Mouse (Mus musculus): ENCODE measurements around the gene Nr0b2. TPM values are rescaled to one million over a fixed set of nuclear protein-coding genes. Genes with fewer than 3 reads are reported as not detected.

Gene Nr0b2
- polyA plus RNA-seq, 1 experiment: not detected

DNA sequence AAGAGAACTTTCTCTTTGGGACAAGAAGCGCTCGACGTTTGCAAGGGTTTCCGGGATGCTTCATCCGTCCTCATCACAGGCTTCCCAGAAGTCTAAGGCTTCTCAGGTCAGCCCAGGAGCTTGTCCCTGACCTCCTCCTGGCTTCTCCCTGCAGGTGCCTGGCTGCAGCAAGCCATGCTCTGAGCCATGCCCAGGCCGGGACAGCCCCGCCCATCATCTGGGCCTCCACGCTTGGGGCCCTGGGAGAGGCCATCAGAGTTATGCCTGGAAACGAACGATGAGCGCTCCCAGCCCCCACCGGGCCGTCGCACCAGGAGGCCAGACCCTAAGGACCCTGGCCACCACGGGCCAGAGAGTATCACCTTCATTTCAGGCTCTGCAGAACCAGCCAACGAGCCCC, 25.4 kb upstream of the Nr0b2 start:
- Histone ChIP-seq H3K4me3 (ENCODE audit: insufficient read depth, poor library complexity, severe bottlenecking) (no peak overlapping the region), H3ac (ENCODE audit: control insufficient read depth, insufficient read length, low read depth) (no peak overlapping the region), H3K79me3 (ENCODE audit: low read depth) (no peaks in the 10 kb centered on the region), H3K36me3 (ENCODE audit: control insufficient read depth, insufficient read depth) (peaks cover 21% of the 10 kb centered on the region), H3K27me3 (ENCODE audit: control insufficient read depth, insufficient read depth, insufficient read length) (no peaks in the 10 kb centered on the region), H3K79me2 (ENCODE audit: control insufficient read depth, insufficient read depth) (no peaks in the 10 kb centered on the region)
- TF ChIP-seq USF1 (IDR thresholded peaks at IDR 0.05; ENCODE audit: low read depth): no peak
- no peak for TF ChIP-seq MYOD1 (IDR thresholded peaks at IDR 0.05; ENCODE audit: control insufficient read depth, insufficient read length, low read depth)
- TF ChIP-seq MAX (IDR thresholded peaks at IDR 0.05): no peak
- no peak for TF ChIP-seq MYOG (IDR thresholded peaks at IDR 0.05; ENCODE audit: control insufficient read depth, extremely low read depth, insufficient read length)
- no peak for TF ChIP-seq FOSL1 (IDR thresholded peaks at IDR 0.05; ENCODE audit: insufficient read depth, low read length, poor library complexity, severe bottlenecking)
- no peak for TF ChIP-seq CTCF (IDR thresholded peaks at IDR 0.05; ENCODE audit: control insufficient read depth, insufficient read depth, insufficient read length)
- TF ChIP-seq CEBPB (IDR thresholded peaks at IDR 0.05; ENCODE audit: low read depth): no peak

DNA sequence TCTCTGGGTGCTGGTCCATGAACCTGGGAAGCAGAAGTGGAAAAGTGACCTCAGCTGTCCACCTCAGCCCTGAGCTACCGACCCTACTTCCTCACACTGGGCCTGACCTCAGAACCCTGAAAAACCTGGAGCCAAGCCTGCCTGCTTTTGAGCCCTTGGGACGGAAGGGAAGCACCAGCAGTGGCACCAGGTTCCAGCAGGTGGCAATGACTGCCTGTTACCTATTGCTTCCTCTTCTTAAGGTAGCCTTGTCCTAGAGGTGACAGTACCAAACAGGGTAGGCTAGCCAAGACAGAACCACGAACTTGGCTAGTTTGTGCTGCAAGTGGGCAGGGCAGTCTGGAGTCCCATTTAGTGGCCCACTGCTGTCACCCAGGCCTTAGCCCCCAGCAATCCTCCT, 20.4 kb upstream of the Nr0b2 start:
- Histone ChIP-seq H3K79me3 (ENCODE audit: low read depth) (no peaks in the 10 kb centered on the region), H3K79me2 (ENCODE audit: control insufficient read depth, insufficient read depth) (peaks cover 12% of the 10 kb centered on the region), H3K27me3 (ENCODE audit: control insufficient read depth, insufficient read depth, insufficient read length) (no peaks in the 10 kb centered on the region), H3ac (ENCODE audit: control insufficient read depth, insufficient read length, low read depth) (no peak overlapping the region), H3K36me3 (ENCODE audit: control insufficient read depth, insufficient read depth) (peaks cover 43% of the 10 kb centered on the region), H3K4me3 (ENCODE audit: insufficient read depth, poor library complexity, severe bottlenecking) (no peak overlapping the region)
- TF ChIP-seq CEBPB (IDR thresholded peaks at IDR 0.05; ENCODE audit: low read depth) (no peak), MYOD1 (IDR thresholded peaks at IDR 0.05; ENCODE audit: control insufficient read depth, insufficient read length, low read depth) (no peak), CTCF (IDR thresholded peaks at IDR 0.05; ENCODE audit: control insufficient read depth, insufficient read depth, insufficient read length) (no peak), MYOG (IDR thresholded peaks at IDR 0.05; ENCODE audit: control insufficient read depth, extremely low read depth, insufficient read length) (no peak), FOSL1 (IDR thresholded peaks at IDR 0.05; ENCODE audit: insufficient read depth, low read length, poor library complexity, severe bottlenecking) (no peak), MAX (IDR thresholded peaks at IDR 0.05) (no peak), USF1 (IDR thresholded peaks at IDR 0.05; ENCODE audit: low read depth) (no peak)

DNA sequence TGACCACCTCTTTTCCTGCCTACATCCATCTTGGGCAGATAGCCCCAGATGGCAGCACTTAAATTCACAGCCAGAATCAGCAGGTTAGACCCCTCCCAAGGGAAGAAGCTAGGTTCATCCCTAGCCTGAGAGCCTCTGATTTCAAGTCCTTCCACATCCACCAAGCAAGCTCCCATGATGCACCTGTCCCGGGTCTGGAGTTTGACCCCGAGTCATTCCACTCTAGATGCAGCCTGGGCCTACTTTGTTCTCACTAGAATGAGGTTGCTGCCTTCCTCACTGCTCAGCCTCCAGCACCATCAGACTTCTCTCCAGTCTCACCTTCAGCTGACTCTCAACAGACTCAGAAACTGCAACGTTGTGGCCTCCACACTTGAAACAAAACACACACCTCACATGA, 17.1 kb upstream of the Nr0b2 start:
- Histone ChIP-seq H3K4me3 (ENCODE audit: insufficient read depth, poor library complexity, severe bottlenecking) (no peak overlapping the region), H3K79me3 (ENCODE audit: low read depth) (peaks cover 14% of the 10 kb centered on the region), H3ac (ENCODE audit: control insufficient read depth, insufficient read length, low read depth) (no peak overlapping the region), H3K79me2 (ENCODE audit: control insufficient read depth, insufficient read depth) (peaks cover 38% of the 10 kb centered on the region), H3K36me3 (ENCODE audit: control insufficient read depth, insufficient read depth) (peaks cover 43% of the 10 kb centered on the region), H3K27me3 (ENCODE audit: control insufficient read depth, insufficient read depth, insufficient read length) (no peaks in the 10 kb centered on the region)
- TF ChIP-seq USF1 (IDR thresholded peaks at IDR 0.05; ENCODE audit: low read depth): no peak
- TF ChIP-seq CTCF (IDR thresholded peaks at IDR 0.05; ENCODE audit: control insufficient read depth, insufficient read depth, insufficient read length): no peak
- no peak for TF ChIP-seq CEBPB (IDR thresholded peaks at IDR 0.05; ENCODE audit: low read depth)
- TF ChIP-seq FOSL1 (IDR thresholded peaks at IDR 0.05; ENCODE audit: insufficient read depth, low read length, poor library complexity, severe bottlenecking): no peak
- TF ChIP-seq MAX (IDR thresholded peaks at IDR 0.05): no peak
- TF ChIP-seq MYOG (IDR thresholded peaks at IDR 0.05; ENCODE audit: control insufficient read depth, extremely low read depth, insufficient read length): no peak

DNA sequence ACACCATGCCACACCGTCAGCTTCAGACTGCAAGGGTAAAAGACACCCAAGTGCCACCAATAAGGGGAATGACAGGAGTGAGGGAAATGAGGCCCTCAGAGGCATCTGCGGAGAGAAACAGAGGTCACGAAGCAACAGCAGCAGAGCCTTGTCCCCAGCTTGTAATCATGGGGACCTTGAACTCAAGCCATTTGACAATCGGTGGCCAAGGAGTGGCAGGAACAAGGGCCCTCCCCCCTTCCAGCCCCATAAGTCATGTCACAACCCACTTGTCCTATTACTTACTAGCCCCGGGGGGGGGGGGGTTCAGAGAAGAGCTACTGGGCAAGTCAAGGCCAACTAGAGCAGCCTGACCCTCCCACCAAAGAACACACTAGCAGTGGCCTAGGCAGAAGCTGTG, 16.5 kb upstream of the Nr0b2 start:
- H3K79me2 ChIP-seq (ENCODE audit: control insufficient read depth, insufficient read depth): peaks cover 44% of the 10 kb centered on the region
- H3K4me3 ChIP-seq (ENCODE audit: insufficient read depth, poor library complexity, severe bottlenecking): no peak overlapping the region
- TF ChIP-seq CEBPB (IDR thresholded peaks at IDR 0.05; ENCODE audit: low read depth): no peak
- no peak overlapping the region for H3ac ChIP-seq (ENCODE audit: control insufficient read depth, insufficient read length, low read depth)
- H3K79me3 ChIP-seq (ENCODE audit: low read depth): peaks cover 20% of the 10 kb centered on the region
- no peaks in the 10 kb centered on the region for H3K27me3 ChIP-seq (ENCODE audit: control insufficient read depth, insufficient read depth, insufficient read length)
- peaks cover 37% of the 10 kb centered on the region for H3K36me3 ChIP-seq (ENCODE audit: control insufficient read depth, insufficient read depth)

DNA sequence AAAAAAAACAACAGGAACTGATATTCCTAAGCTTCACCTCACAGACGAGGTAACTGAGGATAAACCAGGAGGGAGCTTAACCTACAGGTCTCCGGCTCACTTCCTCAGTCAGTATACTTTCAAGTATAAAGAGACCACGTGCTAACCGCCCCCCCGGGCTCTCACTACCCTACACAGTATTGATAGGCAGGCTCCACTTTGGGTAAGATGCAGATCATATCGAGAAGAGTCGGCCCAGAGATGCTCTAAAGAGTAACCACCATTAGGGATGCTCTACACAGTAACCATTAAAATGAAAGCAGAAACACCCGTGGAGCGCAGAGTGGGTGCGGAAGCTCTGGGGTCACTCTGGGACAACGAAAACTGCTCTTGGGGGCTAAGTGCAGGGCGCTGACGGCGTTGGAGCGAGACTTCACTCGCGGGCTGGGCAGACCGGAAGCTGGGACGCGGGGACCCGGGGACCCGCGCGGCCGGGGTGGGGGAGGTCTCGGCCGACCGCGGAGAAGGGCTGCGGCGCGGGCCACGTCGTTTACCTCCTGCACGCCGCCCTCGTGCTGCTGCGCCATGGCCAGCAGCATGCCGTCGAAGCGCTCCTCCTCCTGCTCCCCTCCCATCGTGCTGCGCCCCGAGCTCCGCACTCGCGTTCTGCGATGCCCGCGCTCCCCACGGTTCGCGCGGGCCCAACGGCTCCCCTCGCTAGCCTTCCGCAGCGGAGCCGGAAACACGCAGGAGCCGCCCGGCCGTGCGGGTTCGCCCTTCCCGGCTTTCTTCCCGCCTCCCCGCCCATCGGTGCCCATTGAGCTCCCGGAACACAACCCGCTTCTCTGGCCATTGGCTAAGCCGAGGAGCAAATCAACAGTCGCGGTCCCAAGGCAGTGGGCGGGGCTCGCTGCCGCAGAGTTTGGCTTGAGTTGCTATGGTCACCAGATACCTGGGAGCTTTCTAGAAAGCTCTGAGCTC, 7.6 kb upstream of the Nr0b2 start, which contains the start of gene Nudc:
TSS of gene Nudc (minus strand) at position 725 of the 960 bp plus-strand sequence.
- Histone ChIP-seq H3ac (ENCODE audit: control insufficient read depth, insufficient read length, low read depth) (peak within 1 kb of the TSS; percentile 95), H3K36me3 (ENCODE audit: control insufficient read depth, insufficient read depth) (peaks cover 15% of the 10 kb centered on the region), H3K4me3 (ENCODE audit: insufficient read depth, poor library complexity, severe bottlenecking) (peak within 1 kb of the TSS; percentile 85), H3K79me3 (ENCODE audit: low read depth) (peaks cover 46% of the 10 kb centered on the region), H3K27me3 (ENCODE audit: control insufficient read depth, insufficient read depth, insufficient read length) (no peaks in the 10 kb centered on the region), H3K79me2 (ENCODE audit: control insufficient read depth, insufficient read depth) (peaks cover 53% of the 10 kb centered on the region)
- no peak for TF ChIP-seq FOSL1 (IDR thresholded peaks at IDR 0.05; ENCODE audit: insufficient read depth, low read length, poor library complexity, severe bottlenecking)
- TF ChIP-seq CTCF (IDR thresholded peaks at IDR 0.05; ENCODE audit: control insufficient read depth, insufficient read depth, insufficient read length): no peak
- TF ChIP-seq CEBPB (IDR thresholded peaks at IDR 0.05; ENCODE audit: low read depth): no peak
- no peak for TF ChIP-seq MAX (IDR thresholded peaks at IDR 0.05)
- TF ChIP-seq MYOD1 (IDR thresholded peaks at IDR 0.05; ENCODE audit: control insufficient read depth, insufficient read length, low read depth): no peak
- no peak for TF ChIP-seq USF1 (IDR thresholded peaks at IDR 0.05; ENCODE audit: low read depth)
- TF ChIP-seq MYOG (IDR thresholded peaks at IDR 0.05; ENCODE audit: control insufficient read depth, extremely low read depth, insufficient read length): no peak

All from C2C12 (cell line).